Comparison of ENCODE assay signal across 8 mouse cellular contexts in genomic region chr5:24077739-24078306, GRCm38 (mm10). TPM values are rescaled to one million over a fixed set of nuclear protein-coding genes. Genes with fewer than 3 reads are reported as not detected.
DNase-seq lines count a peak whose midpoint lies in the region; ATAC-seq lines count a peak whose summit lies in the region.

No protein-coding gene starts in this region.

- no peak for ATAC-seq in kidney, embryonic 16.5 days (ENCODE audit: low FRiP score, low TSS enrichment)
- ATAC-seq in embryonic facial prominence, embryonic 12.5 days (ENCODE audit: insufficient number of reproducible peaks, insufficient read depth, low FRiP score, low TSS enrichment), result no peak
- no peak for ATAC-seq in hindbrain, embryonic 15.5 days (ENCODE audit: low FRiP score, low read depth)
- no peak for ATAC-seq in midbrain, embryonic 14.5 days (ENCODE audit: low FRiP score, low TSS enrichment)

- no peaks in the 10 kb centered on the region for H3K36me3 ChIP-seq in kidney, embryonic 16.5 days (ENCODE audit: insufficient read depth, low read length)
- H3K36me3 ChIP-seq in embryonic facial prominence, embryonic 12.5 days, result no peaks in the 10 kb centered on the region
- H3K36me3 ChIP-seq in hindbrain, embryonic 15.5 days, result no peaks in the 10 kb centered on the region
- no peaks in the 10 kb centered on the region for H3K36me3 ChIP-seq in midbrain, embryonic 14.5 days (ENCODE audit: control insufficient read depth, insufficient read depth, low read length)

- H3K9me3 ChIP-seq in kidney, embryonic 16.5 days (ENCODE audit: low read length), result no peaks in the 10 kb centered on the region
- no peaks in the 10 kb centered on the region for H3K9me3 ChIP-seq in embryonic facial prominence, embryonic 12.5 days
- H3K9me3 ChIP-seq in hindbrain, embryonic 15.5 days, result no peaks in the 10 kb centered on the region
- no peaks in the 10 kb centered on the region for H3K9me3 ChIP-seq in midbrain, embryonic 14.5 days (ENCODE audit: control insufficient read depth, low read length)

- H3K4me1 ChIP-seq in kidney, embryonic 16.5 days (ENCODE audit: insufficient read depth, low read length), result peaks cover 8% of the 10 kb centered on the region; the same call in 1 of the 2 replicates
- no peaks in the 10 kb centered on the region for H3K4me1 ChIP-seq in embryonic facial prominence, embryonic 12.5 days
- peaks cover 14% of the 10 kb centered on the region for H3K4me1 ChIP-seq in hindbrain, embryonic 15.5 days (replicated peaks)
- H3K4me1 ChIP-seq in midbrain, embryonic 14.5 days (ENCODE audit: control insufficient read depth, insufficient read depth, low read length), result no peaks in the 10 kb centered on the region; the same call in 1 of the 2 replicates

- H3K4me3 ChIP-seq in kidney, embryonic 16.5 days (ENCODE audit: low read length), result peak overlapping the region; percentile 31; the same call in 1 of the 2 replicates
- peak overlapping the region; percentile 26; the same call in 1 of the 2 replicates for H3K4me3 ChIP-seq in embryonic facial prominence, embryonic 12.5 days
- peak overlapping the region; percentile 26 for H3K4me3 ChIP-seq in hindbrain, embryonic 15.5 days
- peak overlapping the region; percentile 18; the same call in 1 of the 2 replicates for H3K4me3 ChIP-seq in midbrain, embryonic 14.5 days (replicated peaks; ENCODE audit: low read depth, low read length)

- 16% methylated on average over 7 of the region's 7 CpGs for WGBS in kidney, embryonic 16.5 days
- 12% methylated on average over 7 of the region's 7 CpGs for WGBS in embryonic facial prominence, embryonic 12.5 days
- WGBS in hindbrain, embryonic 15.5 days, result 14% methylated on average over 7 of the region's 7 CpGs
- WGBS in midbrain, embryonic 14.5 days, result 20% methylated on average over 7 of the region's 7 CpGs

- DNase-seq in kidney, adult 11 months, result no peak
- peak; percentile 31 for DNase-seq in midbrain, embryonic 14.5 days
- no peak for DNase-seq in spleen, postnatal 4 days (ENCODE audit: low spot score in 2 of 2)
- no peak for DNase-seq in kidney, postnatal 4 days
- DNase-seq in ovary, postnatal 36 days (ENCODE audit: low spot score), result no peak

- peak overlapping the region; percentile 43; the same call in 1 of the 2 replicates for H3K9ac ChIP-seq in kidney, embryonic 16.5 days (replicated peaks; ENCODE audit: low read length)
- H3K9ac ChIP-seq in embryonic facial prominence, embryonic 12.5 days, result no peak overlapping the region
- H3K9ac ChIP-seq in hindbrain, embryonic 15.5 days, result no peak overlapping the region
- H3K9ac ChIP-seq in midbrain, embryonic 14.5 days (replicated peaks; ENCODE audit: low read length), result no peak overlapping the region; the same call in 1 of the 2 replicates

- H3K27ac ChIP-seq in kidney, embryonic 16.5 days (ENCODE audit: low read length), result no peak overlapping the region
- no peak overlapping the region for H3K27ac ChIP-seq in embryonic facial prominence, embryonic 12.5 days
- peak overlapping the region; percentile 48; the same call in 1 of the 2 replicates for H3K27ac ChIP-seq in hindbrain, embryonic 15.5 days (replicated peaks)
- peak overlapping the region; percentile 81 for H3K27ac ChIP-seq in midbrain, embryonic 14.5 days (replicated peaks; ENCODE audit: low read depth, low read length)

- no peaks in the 10 kb centered on the region for H3K27me3 ChIP-seq in kidney, embryonic 16.5 days (ENCODE audit: insufficient read depth, low read length)
- H3K27me3 ChIP-seq in embryonic facial prominence, embryonic 12.5 days, result no peaks in the 10 kb centered on the region
- H3K27me3 ChIP-seq in hindbrain, embryonic 15.5 days, result no peaks in the 10 kb centered on the region
- H3K27me3 ChIP-seq in midbrain, embryonic 14.5 days (ENCODE audit: control insufficient read depth, insufficient read depth, low read length), result no peaks in the 10 kb centered on the region

- peak overlapping the region; percentile 49 for H3K4me2 ChIP-seq in kidney, embryonic 16.5 days (replicated peaks; ENCODE audit: low read depth, low read length)
- no peak overlapping the region; the same call in 1 of the 2 replicates for H3K4me2 ChIP-seq in embryonic facial prominence, embryonic 12.5 days (replicated peaks)
- H3K4me2 ChIP-seq in hindbrain, embryonic 15.5 days, result peak overlapping the region; percentile 53
- H3K4me2 ChIP-seq in midbrain, embryonic 14.5 days (ENCODE audit: low read length), result peak overlapping the region; percentile 47

RNA-seq across cellular contexts. Expression of gene Klhl7, which starts 22.6 kb away (rescaled TPM):
- 44.4 and 46.0 TPM in 2 replicates for polyA plus RNA-seq in kidney, embryonic 16.5 days (2015; fragmentation: Nextera tagmentation; extraction: Ambion mirVana)
- polyA plus RNA-seq in embryonic facial prominence, embryonic 12.5 days (2016; fragmentation: Nextera tagmentation; extraction: Ambion mirVana), result 72.4 and 73.2 TPM in 2 replicates
- 129 and 133 TPM in 2 replicates for polyA plus RNA-seq in hindbrain, embryonic 15.5 days (2015; fragmentation: Nextera tagmentation; extraction: Ambion mirVana)
- 177 and 194 TPM in 2 replicates for polyA plus RNA-seq in midbrain, embryonic 14.5 days (2014; fragmentation: Nextera tagmentation; extraction: Ambion mirVana)

RNA-seq across cellular contexts. Expression of gene Fam126a, which starts 47.3 kb away (rescaled TPM):
- 22.4 and 23.9 TPM in 2 replicates for polyA plus RNA-seq in kidney, embryonic 16.5 days (2015; fragmentation: Nextera tagmentation; extraction: Ambion mirVana)
- polyA plus RNA-seq in embryonic facial prominence, embryonic 12.5 days (2016; fragmentation: Nextera tagmentation; extraction: Ambion mirVana), result 39.4 and 43.2 TPM in 2 replicates
- 31.0 and 31.2 TPM in 2 replicates for polyA plus RNA-seq in hindbrain, embryonic 15.5 days (2015; fragmentation: Nextera tagmentation; extraction: Ambion mirVana)
- 23.9 and 49.0 TPM in 2 replicates for polyA plus RNA-seq in midbrain, embryonic 14.5 days (2014; fragmentation: Nextera tagmentation; extraction: Ambion mirVana)

Comparison
In these comparisons a context has a peak if more than half of its experiments do, and no peak if none do; other contexts are left out.
1. H3K27ac ChIP-seq: peak in hindbrain, embryonic 15.5 days (single experiment) and midbrain, embryonic 14.5 days (single experiment); none in kidney, embryonic 16.5 days (single experiment) and embryonic facial prominence, embryonic 12.5 days (single experiment).
2. Peak in every context shown above with its lines, with median percentiles within 50 percentile points of each other: H3K4me3 ChIP-seq.